Comparison of ENCODE assay signal across 9 mouse cellular contexts in genomic region chr10:95622879-95623517, GRCm38 (mm10). TPM values are rescaled to one million over a fixed set of nuclear protein-coding genes. Genes with fewer than 3 reads are reported as not detected.
DNase-seq lines count a peak whose midpoint lies in the region; ATAC-seq and TF ChIP-seq lines count a peak whose summit lies in the region.
"Had no signal": no experiment of that assay in that cellular context is flagged by ENCODE, and none has a peak within 500 bp of the region (broad histone marks: within the 10 kb centered on the region; RNA-seq: fewer than 3 reads in every experiment).

No protein-coding gene starts in this region.

- no peak for ATAC-seq in hindbrain, embryonic 12.5 days (ENCODE audit: low FRiP score)
- peak; percentile 31; the same call in 1 of the 2 replicates for ATAC-seq in neural tube, embryonic 12.5 days (ENCODE audit: low FRiP score, low read depth)
- no peak for ATAC-seq in megakaryocyte-erythroid progenitor cell, adult 5-6 weeks (replicated peaks; ENCODE audit: low FRiP score, low TSS enrichment, poor library complexity, severe bottlenecking)

- peak; percentile 49 for DNase-seq in hindbrain, embryonic 10.5 days (ENCODE audit: low spot score)
- peak; percentile 94 for DNase-seq in kidney, adult 2 months
- DNase-seq in left cerebral cortex, adult 11 months (ENCODE audit: low spot score): no peak
- no peak for DNase-seq in spleen, postnatal 10 days (ENCODE audit: low spot score in 2 of 2)

- no peaks in the 10 kb centered on the region for H3K27me3 ChIP-seq in hindbrain, embryonic 10.5 days (ENCODE audit: insufficient read depth, poor library complexity, severe bottlenecking)
- H3K27me3 ChIP-seq in hindbrain, embryonic 12.5 days: no peaks in the 10 kb centered on the region
- no peaks in the 10 kb centered on the region for H3K27me3 ChIP-seq in kidney, adult 2 months (replicated peaks; ENCODE audit: control insufficient read depth, insufficient read depth, low read length)
- no peaks in the 10 kb centered on the region for H3K27me3 ChIP-seq in neural tube, embryonic 12.5 days (replicated peaks)
- H3K27me3 ChIP-seq: embryonic facial prominence, embryonic 13.5 days had no signal

- WGBS in hindbrain, embryonic 10.5 days: 9% methylated on average over 2 of the region's 2 CpGs
- WGBS in hindbrain, embryonic 12.5 days: 5% methylated on average over 2 of the region's 2 CpGs
- WGBS in kidney, adult 2 months: 3% methylated on average over 2 of the region's 2 CpGs
- 12% methylated on average over 2 of the region's 2 CpGs for WGBS in neural tube, embryonic 12.5 days

- no peaks in the 10 kb centered on the region for H3K9me3 ChIP-seq in hindbrain, embryonic 10.5 days
- no peaks in the 10 kb centered on the region for H3K9me3 ChIP-seq in hindbrain, embryonic 12.5 days (replicated peaks)
- no peaks in the 10 kb centered on the region for H3K9me3 ChIP-seq in neural tube, embryonic 12.5 days
- H3K9me3 ChIP-seq: embryonic facial prominence, embryonic 13.5 days had no signal

- peaks cover 28% of the 10 kb centered on the region for H3K4me1 ChIP-seq in hindbrain, embryonic 10.5 days (replicated peaks)
- peaks cover 19% of the 10 kb centered on the region for H3K4me1 ChIP-seq in hindbrain, embryonic 12.5 days
- H3K4me1 ChIP-seq in brown adipose tissue, adult 24 weeks (ENCODE audit: control insufficient read depth, insufficient read depth, insufficient read length, low read length): peaks cover 7% of the 10 kb centered on the region; the same call in 1 of the 2 replicates
- peaks cover 11% of the 10 kb centered on the region; the same call in 1 of the 2 replicates for H3K4me1 ChIP-seq in kidney, adult 2 months (ENCODE audit: control insufficient read depth, insufficient read depth, low read length)
- H3K4me1 ChIP-seq in neural tube, embryonic 12.5 days: peaks cover 9% of the 10 kb centered on the region
- H3K4me1 ChIP-seq: embryonic facial prominence, embryonic 13.5 days had no signal

- no peak for TF ChIP-seq CTCF in kidney, adult 2 months (conservative IDR thresholded peaks at IDR 0.05; ENCODE audit: insufficient read depth, insufficient read length, low read depth, low read length)

- H3K27ac ChIP-seq in hindbrain, embryonic 10.5 days: peak overlapping the region; percentile 73
- no peak overlapping the region for H3K27ac ChIP-seq in hindbrain, embryonic 12.5 days
- peak overlapping the region; percentile 79 for H3K27ac ChIP-seq in brown adipose tissue, adult 24 weeks (replicated peaks; ENCODE audit: low read depth, low read length)
- peak overlapping the region; percentile 86 for H3K27ac ChIP-seq in kidney, adult 2 months (ENCODE audit: insufficient read depth, low read depth, low read length)
- no peak overlapping the region for H3K27ac ChIP-seq in neural tube, embryonic 12.5 days
- H3K27ac ChIP-seq: embryonic facial prominence, embryonic 13.5 days had no signal

- H3K4me3 ChIP-seq in hindbrain, embryonic 10.5 days: no peak overlapping the region
- H3K4me3 ChIP-seq in hindbrain, embryonic 12.5 days: no peak overlapping the region
- H3K4me3 ChIP-seq in brown adipose tissue, adult 24 weeks (ENCODE audit: insufficient read depth, low read depth, low read length): no peak overlapping the region
- no peak overlapping the region for H3K4me3 ChIP-seq in kidney, adult 2 months (ENCODE audit: insufficient read depth, low read depth, low read length)
- H3K4me3 ChIP-seq in neural tube, embryonic 12.5 days: no peak overlapping the region
- H3K4me3 ChIP-seq: embryonic facial prominence, embryonic 13.5 days had no signal

- H3K36me3 ChIP-seq in hindbrain, embryonic 10.5 days: no peaks in the 10 kb centered on the region
- no peaks in the 10 kb centered on the region for H3K36me3 ChIP-seq in hindbrain, embryonic 12.5 days
- no peaks in the 10 kb centered on the region for H3K36me3 ChIP-seq in kidney, adult 2 months (ENCODE audit: control insufficient read depth, insufficient read depth, low read length)
- no peaks in the 10 kb centered on the region for H3K36me3 ChIP-seq in neural tube, embryonic 12.5 days
- H3K36me3 ChIP-seq: embryonic facial prominence, embryonic 13.5 days had no signal

- TF ChIP-seq POLR2A in kidney, adult 2 months (IDR thresholded peaks at IDR 0.05; ENCODE audit: low read depth, low read length): no peak

- H3K9ac ChIP-seq in hindbrain, embryonic 12.5 days: no peak overlapping the region
- no peak overlapping the region for H3K9ac ChIP-seq in neural tube, embryonic 12.5 days
- H3K9ac ChIP-seq: embryonic facial prominence, embryonic 13.5 days had no signal

- H3K4me2 ChIP-seq in hindbrain, embryonic 12.5 days (replicated peaks): no peak overlapping the region
- no peak overlapping the region; the same call in 1 of the 2 replicates for H3K4me2 ChIP-seq in neural tube, embryonic 12.5 days (replicated peaks)
- H3K4me2 ChIP-seq: embryonic facial prominence, embryonic 13.5 days had no signal

RNA-seq across cellular contexts. Expression of gene Anapc15-ps, which starts 50.3 kb away (rescaled TPM):
- polyA plus RNA-seq in hindbrain, embryonic 10.5 days (2016; fragmentation: Nextera tagmentation; extraction: Ambion mirVana): not detected in 2 replicates
- polyA plus RNA-seq in hindbrain, embryonic 12.5 days (2016; fragmentation: Nextera tagmentation; extraction: Ambion mirVana): not detected in 2 replicates
- not detected in 2 replicates for polyA plus RNA-seq in brown adipose tissue, adult 24 weeks (2012; ENCODE audit: insufficient read depth, insufficient read length, missing spikeins)
- not detected in 2 replicates for polyA plus RNA-seq in kidney, adult 2 months (2012; rRNA removed)
- polyA plus RNA-seq in neural tube, embryonic 12.5 days (2016; fragmentation: Nextera tagmentation; extraction: Ambion mirVana): not detected in 2 replicates
- total RNA-seq in megakaryocyte-erythroid progenitor cell, adult 5-6 weeks (2014; fragmentation: Nextera tagmentation): not detected in 2 replicates
- total RNA-seq in megakaryocyte-erythroid progenitor cell, adult 5-6 weeks (2017): 0.56 and 1.1 TPM in 2 replicates
- polyA plus RNA-seq: embryonic facial prominence, embryonic 13.5 days had no signal

RNA-seq across cellular contexts. Expression of gene Nudt4, which starts 59.1 kb away (rescaled TPM):
- 76.4 and 86.5 TPM in 2 replicates for polyA plus RNA-seq in hindbrain, embryonic 10.5 days (2016; fragmentation: Nextera tagmentation; extraction: Ambion mirVana)
- polyA plus RNA-seq in hindbrain, embryonic 12.5 days (2016; fragmentation: Nextera tagmentation; extraction: Ambion mirVana): 123 and 126 TPM in 2 replicates
- polyA plus RNA-seq in brown adipose tissue, adult 24 weeks (2012; ENCODE audit: insufficient read depth, insufficient read length, missing spikeins): 168 and 234 TPM in 2 replicates
- 88.6 and 92.7 TPM in 2 replicates for polyA plus RNA-seq in kidney, adult 2 months (2012; rRNA removed)
- 120 and 130 TPM in 2 replicates for polyA plus RNA-seq in neural tube, embryonic 12.5 days (2016; fragmentation: Nextera tagmentation; extraction: Ambion mirVana)
- 39.8 and 49.8 TPM in 2 replicates for total RNA-seq in megakaryocyte-erythroid progenitor cell, adult 5-6 weeks (2014; fragmentation: Nextera tagmentation)
- total RNA-seq in megakaryocyte-erythroid progenitor cell, adult 5-6 weeks (2017): 49.0 and 77.4 TPM in 2 replicates

Comparison
In these comparisons a context has a peak if more than half of its experiments do, and no peak if none do; other contexts are left out.
1. H3K27ac ChIP-seq: peak in hindbrain, embryonic 10.5 days (single experiment), brown adipose tissue, adult 24 weeks (single experiment) and kidney, adult 2 months (single experiment); none in hindbrain, embryonic 12.5 days (single experiment) and neural tube, embryonic 12.5 days (single experiment).
2. DNase-seq: peak in hindbrain, embryonic 10.5 days (single experiment) and kidney, adult 2 months (single experiment); none in left cerebral cortex, adult 11 months (single experiment) and spleen, postnatal 10 days (0 of 2).